Mouse (Mus musculus) neural tube, embryonic 10.5 days (tissue): ENCODE measurements around the gene Vmn2r62.
"Not testable (repeated sequence)": the region's sequence is repeated elsewhere in the genome, so short reads cannot be mapped to it uniquely, and the experiment has no call there.

Source experiments
- DNase-seq: peaks from one replicate; pipeline ENCODE4 v3.0.0-alpha.2; 2017; ENCODE audit warnings: low spot score; ENCODE audit errors: extremely low spot score

Vmn2r62 gene

DNA sequence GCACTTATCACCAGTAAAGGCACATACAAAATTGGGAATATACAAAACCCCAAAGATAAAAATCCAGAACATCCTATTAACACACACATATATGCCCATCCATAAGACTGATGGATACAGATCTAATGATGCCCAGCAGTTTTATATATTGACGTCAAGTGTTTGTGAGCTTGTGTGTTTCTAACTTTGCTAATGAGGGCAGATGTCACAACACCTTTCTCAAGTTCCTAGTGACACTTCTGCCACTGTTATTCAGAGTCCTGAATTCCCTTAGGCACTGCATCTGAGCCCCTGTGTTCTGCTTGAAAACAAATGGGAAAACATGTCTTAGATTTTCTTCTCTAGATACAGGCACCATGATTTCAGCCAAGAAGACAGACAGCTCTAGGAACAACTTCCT, at the start of gene Vmn2r62:
Vmn2r62 (minus strand) TSS at position 101 of the 400 bp plus-strand sequence.
- DNase-seq, result not testable (repeated sequence)

DNA sequence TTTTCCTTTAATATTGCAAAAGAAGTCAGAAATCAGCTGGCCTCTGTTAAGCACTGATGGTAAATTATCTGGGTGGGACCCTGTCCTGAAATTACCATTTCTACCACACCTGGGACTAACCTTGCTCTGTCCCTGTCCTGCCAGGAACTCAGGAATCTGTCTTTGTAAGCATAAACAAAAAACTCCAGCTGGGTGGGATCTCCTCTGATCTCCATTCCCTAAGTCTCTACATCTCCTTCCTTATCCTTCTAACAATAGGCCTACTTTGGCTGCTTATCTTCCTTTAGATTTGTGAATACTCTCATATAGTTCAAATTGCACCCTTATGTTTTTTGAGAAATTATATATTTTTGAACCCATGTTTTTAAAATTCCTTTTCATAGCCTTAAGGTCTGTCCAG, 45.0 kb upstream of the Vmn2r62 start:
- DNase-seq, result not testable (repeated sequence)

DNA sequence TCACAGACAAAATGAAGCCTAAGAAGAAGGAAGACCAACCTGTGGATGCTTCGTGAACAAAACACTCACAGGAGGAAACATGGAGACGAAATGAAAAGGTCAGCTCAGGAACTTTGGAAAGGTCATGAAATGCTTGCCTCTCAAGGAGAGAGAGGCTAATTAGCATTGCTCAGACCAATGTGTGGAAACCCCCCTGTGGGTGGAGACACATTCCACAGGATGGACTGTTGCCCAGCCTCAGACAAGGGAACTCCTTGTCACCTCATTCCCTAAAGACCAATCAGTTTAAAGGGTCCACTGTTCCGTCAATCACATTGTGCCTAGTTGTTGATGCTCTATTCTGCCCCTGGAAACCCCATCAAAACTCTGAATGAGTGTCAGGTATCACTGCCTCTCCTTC, 38.9 kb upstream of the Vmn2r62 start:
- no peak for DNase-seq

DNA sequence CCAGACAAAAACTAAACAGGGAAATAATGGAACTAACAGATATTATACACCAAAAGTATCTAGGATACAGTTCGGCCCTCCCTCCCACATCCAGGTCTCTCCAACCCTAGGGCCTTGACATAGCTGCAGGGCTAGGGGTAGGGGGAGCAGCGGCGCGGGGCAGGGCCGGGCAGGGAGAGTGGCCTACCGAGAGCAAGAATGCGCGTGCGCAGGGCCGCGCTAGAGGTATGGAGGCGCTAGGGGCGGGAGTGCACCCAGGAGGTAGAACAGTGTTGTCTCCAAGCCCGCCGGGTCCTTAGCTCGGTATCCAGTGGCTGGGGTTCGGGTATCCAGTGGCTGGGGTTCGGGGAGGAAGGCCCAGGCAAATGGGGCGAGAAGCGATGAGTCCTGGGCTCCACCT, 43.5 kb downstream of the Vmn2r62 start:
- no peak for DNase-seq

DNA sequence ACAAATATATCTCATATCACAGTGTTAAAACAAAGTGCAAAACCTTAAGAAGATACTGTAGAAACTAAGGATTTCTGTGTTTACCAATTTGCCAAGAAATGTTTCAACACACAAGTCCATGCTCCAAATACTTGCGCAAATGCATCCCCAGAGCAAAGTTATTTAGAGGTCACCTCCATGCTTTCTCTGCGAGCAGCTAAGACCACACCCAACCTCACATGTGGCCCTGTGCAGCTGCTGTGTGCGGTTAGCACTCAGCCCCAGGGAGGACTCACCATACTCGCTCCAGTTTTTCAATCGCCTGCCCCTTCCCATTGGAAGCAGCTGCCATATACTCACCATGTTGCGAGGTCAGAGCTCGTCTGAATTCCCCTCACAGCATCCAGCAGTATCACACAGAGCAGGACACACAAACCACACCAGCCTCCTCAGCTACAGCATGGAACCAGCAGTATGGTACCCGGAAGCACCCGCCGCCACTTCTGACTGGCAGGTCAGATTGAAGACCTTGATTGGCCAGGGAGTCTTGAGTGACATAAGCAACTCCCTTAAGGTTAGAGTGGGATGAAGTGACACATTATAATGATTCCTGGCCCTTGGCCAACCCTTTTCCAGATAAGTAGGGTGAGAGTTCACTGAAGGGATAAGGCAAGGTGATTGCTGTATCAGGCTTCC, 54.7 kb downstream of the Vmn2r62 start:
- DNase-seq, result no peak

DNA sequence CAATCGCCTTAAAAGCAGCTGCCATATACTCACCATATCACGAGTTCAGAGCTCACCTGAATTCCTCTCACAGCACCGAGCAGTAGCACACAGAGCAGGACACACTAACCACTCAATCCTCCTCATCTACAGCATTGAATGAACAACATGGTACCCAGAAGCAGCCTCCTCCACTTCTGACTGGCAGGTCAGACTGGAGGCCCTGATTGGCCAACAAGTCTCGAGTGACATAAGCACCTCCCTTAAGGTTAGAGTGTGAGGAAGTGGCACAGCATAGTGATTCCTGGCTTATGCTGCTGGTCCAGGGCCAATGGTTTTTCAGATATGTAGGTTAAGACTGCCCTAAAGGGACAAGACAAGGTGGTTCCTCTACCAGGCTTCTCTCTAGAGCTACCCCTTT, 66.4 kb downstream of the Vmn2r62 start, which contains the start of gene Gm17067:
Gm17067 (minus strand) TSS at position 101 of the 400 bp plus-strand sequence.
- not testable (repeated sequence) for DNase-seq
